Mouse (Mus musculus) layer of hippocampus, adult 8-10 months (tissue): ENCODE data around the gene Spata2. TPM values are rescaled to one million over a fixed set of nuclear protein-coding genes. Genes with fewer than 3 reads are reported as not detected.
A peak's percentile ranks its signal among the peaks of the same experiment; 100 is the strongest.

Source experiments
- DNase-seq, 2 experiments: peaks; one replicate each; pipeline ENCODE4 v3.0.0; 2022; ENCODE audit warnings: low spot score in 2 of 2
- total RNA-seq, 4 experiments: library from RNA; stranded (reverse); gene quantifications; 2 replicates each; pipeline ENCODE4 v1.2.4; 2022

Gene Spata2
- total RNA-seq, 4 experiments from 2014 or later = 70.1 to 86.1 (median 77.0) TPM

GRCm38 (mm10) chr2:167449331-167450275 lies 43.1 kb downstream of the Spata2 start:
- peak in 1 of 2 experiments; percentile 44 for DNase-seq

GRCm38 (mm10) chr2:167447629-167448028 lies 45.1 kb downstream of the Spata2 start:
- no peak for DNase-seq

- no peak for DNase-seq
Measured at GRCm38 (mm10) chr2:167447207-167447606, 45.5 kb downstream of the Spata2 start.

GRCm38 (mm10) chr2:167445911-167446780 lies 46.5 kb downstream of the Spata2 start:
- DNase-seq = no peak

- no peak for DNase-seq
Measured at GRCm38 (mm10) chr2:167443411-167444193, 49.1 kb downstream of the Spata2 start.

- no peak for DNase-seq
Measured at GRCm38 (mm10) chr2:167439422-167439821, 53.3 kb downstream of the Spata2 start.

GRCm38 (mm10) chr2:167436371-167436770 lies 56.3 kb downstream of the Spata2 start:
- DNase-seq = peak in 1 of 2 experiments; percentile 42

GRCm38 (mm10) chr2:167435631-167436030 lies 57.1 kb downstream of the Spata2 start:
- no peak for DNase-seq

- DNase-seq = no peak
Measured at GRCm38 (mm10) chr2:167434570-167434969, 58.1 kb downstream of the Spata2 start.

GRCm38 (mm10) chr2:167431418-167431776 lies 61.3 kb downstream of the Spata2 start:
- DNase-seq = no peak

Other genes starting within 250 kb of the Spata2 start
- 10 to 100 TPM; 34.6 to 43.0 (median 39.7) TPM for gene B4galt5, start 143.7 kb downstream of the Spata2 start, total RNA-seq
- gene Slc9a8, start 71.2 kb downstream of the Spata2 start, total RNA-seq = 10 to 100 TPM; 31.5 to 39.0 (median 35.7) TPM
- 10 to 100 TPM; 52.1 to 56.4 (median 52.9) TPM for gene Rnf114, start 242 bp downstream of the Spata2 start, total RNA-seq
- 1 to 10 TPM in 1 of 4 experiments, under 1 TPM in 3; 0.28 to 1.1 (median 0.53) TPM for gene Snai1, start 45.3 kb upstream of the Spata2 start, total RNA-seq
- gene Ube2v1, start 139.2 kb upstream of the Spata2 start, total RNA-seq = 100 to 1,000 TPM; 196 to 224 (median 216) TPM
- 10 to 100 TPM; 35.0 to 46.6 (median 40.9) TPM for gene Gm20431, start 168.6 kb upstream of the Spata2 start, total RNA-seq
- gene Cebpb, start 196.0 kb upstream of the Spata2 start, total RNA-seq = 10 to 100 TPM; 21.3 to 37.2 (median 25.6) TPM
- 10 to 100 TPM; 44.5 to 47.5 (median 46.8) TPM for gene Tmem189, start 196.9 kb upstream of the Spata2 start, total RNA-seq